Mouse (Mus musculus) myocyte (in vitro differentiated cells): Measurements from ENCODE around the gene Crybg2. TPM values are rescaled to one million over a fixed set of nuclear protein-coding genes. Genes with fewer than 3 reads are reported as not detected.

Experiments used
- H3K27me3 ChIP-seq: one replicate; pipeline ENCODE4 v1.6.1; 2011; ENCODE audit not compliant: control insufficient read depth, insufficient read depth, insufficient read length
- H3K36me3 ChIP-seq: one replicate; pipeline ENCODE4 v1.6.1; 2011; ENCODE audit not compliant: control insufficient read depth, insufficient read depth
- H3K4me2 ChIP-seq: one replicate; pipeline ENCODE4 v1.6.1; 2011; ENCODE audit warnings: low read depth, control low read depth
- H3K4me3 ChIP-seq: one replicate; pipeline ENCODE4 v1.5.1; 2011; ENCODE audit warnings: mild to moderate bottlenecking, control low read depth, moderate library complexity
- H3K79me2 ChIP-seq: one replicate; pipeline ENCODE4 v1.6.1; 2011; ENCODE audit not compliant: control insufficient read depth, insufficient read depth
- H3ac ChIP-seq: one replicate; pipeline ENCODE4 v1.6.1; 2011; ENCODE audit not compliant: control insufficient read depth, insufficient read length
- CEBPB ChIP-seq: IDR thresholded peaks from 2 replicates; pipeline ENCODE4 v1.6.1; 2011; ENCODE audit warnings: mild to moderate bottlenecking, moderate library complexity; ENCODE audit not compliant: poor library complexity, insufficient read depth, severe bottlenecking
- E2F4 ChIP-seq: IDR thresholded peaks from one replicate; pipeline ENCODE4 v1.6.1; 2011; ENCODE audit warnings: mild to moderate bottlenecking, control low read depth, moderate library complexity; ENCODE audit not compliant: insufficient read depth
- MAX ChIP-seq: IDR thresholded peaks from one replicate; pipeline ENCODE4 v1.6.1; 2011; ENCODE audit warnings: low read depth, mild to moderate bottlenecking, control low read depth
- MYOD1 ChIP-seq, 3 experiments: IDR thresholded peaks; one replicate each; pipeline ENCODE4 v1.6.1; 2011; ENCODE audit warnings: control low read depth in 2 of 3, low read depth in 2 of 3, mild to moderate bottlenecking in 2 of 3, moderate library complexity in 1 of 3; ENCODE audit not compliant: insufficient read length in 2 of 3, control insufficient read depth in 1 of 3
- MYOG ChIP-seq, 3 experiments: IDR thresholded peaks; one replicate each; pipeline ENCODE4 v1.6.1; 2011; ENCODE audit warnings: control low read depth in 2 of 3, low read depth in 2 of 3, mild to moderate bottlenecking in 2 of 3; ENCODE audit not compliant: insufficient read length in 2 of 3, control insufficient read depth in 1 of 3, insufficient read depth in 1 of 3
- POLR2A ChIP-seq: IDR thresholded peaks from one replicate; pipeline ENCODE4 v1.6.1; 2011; ENCODE audit warnings: low read depth, mild to moderate bottlenecking, control low read depth, moderate library complexity; ENCODE audit not compliant: insufficient read length
- POLR2AphosphoS2 ChIP-seq: IDR thresholded peaks from one replicate; pipeline ENCODE4 v1.6.1; 2011; ENCODE audit warnings: low read depth, control low read depth; ENCODE audit not compliant: insufficient read length
- REST ChIP-seq: IDR thresholded peaks from one replicate; pipeline ENCODE4 v1.6.1; 2011; ENCODE audit warnings: mild to moderate bottlenecking, control low read depth, moderate library complexity; ENCODE audit not compliant: insufficient read depth, insufficient read length
- SRF ChIP-seq: IDR thresholded peaks from one replicate; pipeline ENCODE4 v1.6.1; 2011; ENCODE audit warnings: low read depth; ENCODE audit not compliant: control insufficient read depth, insufficient read length
- TCF12 ChIP-seq: IDR thresholded peaks from one replicate; pipeline ENCODE4 v1.6.1; 2011; ENCODE audit warnings: mild to moderate bottlenecking, control low read depth; ENCODE audit not compliant: poor library complexity, insufficient read depth, severe bottlenecking
- TCF3 ChIP-seq: IDR thresholded peaks from one replicate; pipeline ENCODE4 v1.6.1; 2011; ENCODE audit warnings: low read depth, control low read depth; ENCODE audit not compliant: insufficient read length
- USF1 ChIP-seq: IDR thresholded peaks from one replicate; pipeline ENCODE4 v1.6.1; 2011; ENCODE audit warnings: low read depth, mild to moderate bottlenecking, control low read depth, moderate library complexity
- polyA plus RNA-seq: library from polyadenylated mRNA; unstranded; fragments of >200 nt; fragmentation: generic; extraction: Trizol; gene quantifications from one replicate; pipeline ENCODE4 v1.2.1, GENCODE M21; 2012; ENCODE audit warnings: missing spikeins

Gene Crybg2
- polyA plus RNA-seq, 1 experiment = 0.58 TPM

DNA sequence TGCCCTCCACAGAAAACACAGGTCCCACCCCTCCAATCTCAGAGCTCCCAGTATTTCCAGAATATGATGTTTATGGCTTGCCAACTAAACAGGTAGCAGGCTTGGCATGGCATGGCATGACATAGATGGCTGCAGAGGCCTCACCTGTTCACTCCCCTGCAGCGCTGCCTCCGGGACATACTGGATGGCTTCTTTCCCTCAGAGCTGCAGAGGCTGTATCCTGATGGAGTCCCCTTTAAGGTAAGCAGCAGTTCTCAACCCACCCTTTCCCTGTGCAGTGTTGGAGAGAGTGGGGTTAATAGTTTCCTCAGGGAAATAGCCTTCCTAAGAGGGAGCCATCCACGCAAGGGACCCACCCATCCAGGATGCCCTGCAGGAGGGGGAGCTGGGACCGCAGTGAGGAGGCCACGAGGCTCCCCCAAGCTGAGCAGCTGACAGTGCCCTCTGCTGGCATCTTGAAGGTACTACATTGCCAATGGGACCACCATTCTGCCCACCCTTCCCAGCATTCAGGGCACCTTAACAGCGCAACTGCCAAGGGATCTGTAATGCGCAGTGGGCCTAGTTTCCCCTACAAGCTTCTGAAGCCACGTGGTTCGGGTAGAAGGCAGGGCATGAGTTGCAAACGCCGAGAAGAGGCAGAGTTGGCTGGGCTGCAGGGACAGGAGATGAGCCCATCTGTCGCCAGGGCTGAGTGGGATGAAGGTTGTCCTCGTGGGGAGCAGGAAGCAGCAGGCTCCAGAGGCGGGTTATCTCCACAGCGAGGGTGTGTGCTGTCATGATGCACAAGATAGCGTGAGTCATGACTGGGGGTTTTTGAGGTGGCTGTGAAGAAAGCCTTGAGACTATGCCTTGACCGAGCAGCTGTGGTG is 63.3 kb downstream of the Crybg2 start:
- TF ChIP-seq USF1 = no peak
- no peak for TF ChIP-seq REST
- TF ChIP-seq SRF = no peak
- no peak for TF ChIP-seq POLR2A
- no peak for TF ChIP-seq POLR2AphosphoS2
- TF ChIP-seq MYOD1 (IDR thresholded peaks at IDR 0.05; ENCODE audit: control insufficient read depth in 1 of 3, insufficient read length in 2 of 3, low read depth in 2 of 3) = peak in 1 of 3 experiments; percentile 30
- no peak for TF ChIP-seq MAX
- TF ChIP-seq MYOG (IDR thresholded peaks at IDR 0.05; ENCODE audit: control insufficient read depth in 1 of 3, insufficient read depth in 1 of 3, insufficient read length in 2 of 3, low read depth in 2 of 3) = peak in 1 of 3 experiments; percentile 25
- TF ChIP-seq TCF3 = no peak
- Histone ChIP-seq H3ac (no peak overlapping the region), H3K79me2 (peaks cover 9% of the 10 kb centered on the region), H3K4me3 (no peak overlapping the region), H3K36me3 (no peaks in the 10 kb centered on the region), H3K27me3 (no peaks in the 10 kb centered on the region), H3K4me2 (peak overlapping the region; percentile 36)

DNA sequence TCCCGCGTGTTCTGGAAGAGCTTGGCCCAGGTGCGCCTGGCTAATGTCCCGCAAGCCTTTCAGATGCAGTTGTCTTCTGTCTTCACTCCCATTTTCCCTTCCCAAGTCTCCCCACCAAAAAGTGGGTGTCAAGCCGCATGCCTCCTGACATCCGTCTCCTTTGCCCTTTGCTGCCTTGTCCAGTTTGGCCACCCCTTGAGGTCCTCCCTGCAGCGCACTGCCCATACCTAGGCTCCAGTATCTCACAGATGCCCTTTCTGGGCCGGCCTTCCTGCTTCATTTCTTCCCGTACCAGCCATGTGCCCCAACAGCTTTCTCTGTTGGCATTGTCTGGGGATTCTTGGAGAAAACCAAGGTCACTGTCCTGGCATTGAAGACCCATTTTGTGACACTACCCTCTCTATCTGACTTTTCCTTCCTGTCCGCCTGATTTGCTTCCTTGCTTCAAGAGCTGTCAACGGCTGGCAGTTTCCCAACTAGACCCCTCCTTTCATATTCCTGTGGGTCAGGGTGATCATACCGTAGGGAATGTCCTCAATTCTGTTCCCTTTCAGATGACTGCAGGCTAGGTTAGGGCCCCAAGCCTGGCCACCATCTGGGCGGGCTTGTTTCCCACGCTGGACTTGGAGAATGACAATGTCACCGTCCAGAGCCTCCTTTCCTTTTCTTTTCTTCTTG is 64.9 kb downstream of the Crybg2 start:
- Histone ChIP-seq H3ac (no peak overlapping the region), H3K36me3 (no peaks in the 10 kb centered on the region), H3K4me3 (no peak overlapping the region), H3K27me3 (no peaks in the 10 kb centered on the region), H3K79me2 (peaks cover 9% of the 10 kb centered on the region), H3K4me2 (no peak overlapping the region)
- TF ChIP-seq POLR2AphosphoS2 = peak; percentile 16
- TF ChIP-seq REST = no peak

DNA sequence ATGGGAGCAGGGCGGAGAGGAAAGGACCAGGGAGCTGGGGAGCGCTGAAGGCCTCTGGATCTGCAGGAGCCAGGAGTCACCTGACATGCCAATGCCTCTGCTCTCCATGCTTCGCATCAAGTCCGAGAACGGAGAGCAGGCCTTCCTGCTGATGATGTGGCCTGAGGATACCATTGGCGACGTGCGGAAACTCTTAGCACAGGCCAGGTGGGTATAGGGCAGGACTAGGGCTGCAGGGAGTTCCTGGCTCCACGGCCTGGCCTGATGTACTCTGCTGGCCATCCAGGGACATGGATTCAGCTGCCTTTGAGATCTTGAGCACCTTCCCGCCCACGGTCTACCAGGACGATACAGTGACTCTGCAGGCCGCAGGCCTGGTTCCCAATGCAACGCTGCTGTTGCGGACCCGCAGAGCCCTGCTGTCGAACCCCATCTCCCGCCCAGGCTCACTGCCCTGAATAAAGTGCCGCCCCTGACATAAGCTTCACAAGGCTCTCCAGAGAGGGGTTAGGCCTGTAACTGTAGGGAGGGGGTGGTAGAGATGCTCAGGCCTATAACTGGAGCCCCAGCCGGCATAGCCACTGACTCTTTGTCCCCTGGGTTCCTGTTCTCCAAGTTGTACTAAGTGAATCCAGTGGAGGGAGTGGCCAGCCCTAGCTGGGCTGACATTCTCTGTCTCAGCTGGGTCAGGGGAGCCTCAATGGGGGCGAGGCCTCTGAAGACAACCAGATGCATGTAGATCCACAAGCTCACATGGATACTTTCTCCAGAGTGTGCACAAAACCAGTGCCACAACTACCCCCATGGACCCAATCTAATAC is 65.9 kb downstream of the Crybg2 start:
- H3K36me3 ChIP-seq = no peaks in the 10 kb centered on the region
- no peaks in the 10 kb centered on the region for H3K27me3 ChIP-seq
- H3K79me2 ChIP-seq = peaks cover 9% of the 10 kb centered on the region
- no peak overlapping the region for H3ac ChIP-seq
- no peak overlapping the region for H3K4me2 ChIP-seq
- TF ChIP-seq MYOD1 (IDR thresholded peaks at IDR 0.05; ENCODE audit: control insufficient read depth in 1 of 3, insufficient read length in 2 of 3, low read depth in 2 of 3) (no peak), POLR2AphosphoS2 (peak; percentile 16), REST (no peak)
- no peak overlapping the region for H3K4me3 ChIP-seq

DNA sequence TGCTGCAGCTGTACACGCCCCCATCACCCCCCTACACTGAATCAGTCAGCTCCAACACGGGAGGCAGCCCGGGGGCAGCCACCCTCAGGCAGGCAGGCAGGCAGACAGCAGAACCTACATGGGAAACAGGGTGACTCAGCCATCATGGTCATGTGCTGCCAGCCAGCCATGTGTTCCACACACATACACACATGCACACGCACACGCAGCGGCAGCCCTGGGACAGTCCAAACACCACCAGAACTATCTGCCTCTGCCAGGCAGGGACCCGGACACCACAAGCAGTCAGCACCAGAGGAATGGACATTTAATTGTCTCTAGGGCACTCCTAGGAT is 66.5 kb downstream of the Crybg2 start:
- peaks cover 9% of the 10 kb centered on the region for H3K79me2 ChIP-seq
- peak overlapping the region; percentile 44 for H3K4me3 ChIP-seq
- H3K36me3 ChIP-seq = no peaks in the 10 kb centered on the region
- TF ChIP-seq MYOD1 (IDR thresholded peaks at IDR 0.05; ENCODE audit: control insufficient read depth in 1 of 3, insufficient read length in 2 of 3, low read depth in 2 of 3) (no peak), MYOG (IDR thresholded peaks at IDR 0.05; ENCODE audit: control insufficient read depth in 1 of 3, insufficient read depth in 1 of 3, insufficient read length in 2 of 3, low read depth in 2 of 3) (no peak), MAX (no peak), CEBPB (no peak), SRF (no peak), POLR2A (peak; percentile 29), POLR2AphosphoS2 (peak; percentile 68), TCF3 (no peak), TCF12 (no peak), USF1 (no peak), REST (no peak), E2F4 (no peak)
- no peak overlapping the region for H3ac ChIP-seq
- no peaks in the 10 kb centered on the region for H3K27me3 ChIP-seq
- peak overlapping the region; percentile 90 for H3K4me2 ChIP-seq

DNA sequence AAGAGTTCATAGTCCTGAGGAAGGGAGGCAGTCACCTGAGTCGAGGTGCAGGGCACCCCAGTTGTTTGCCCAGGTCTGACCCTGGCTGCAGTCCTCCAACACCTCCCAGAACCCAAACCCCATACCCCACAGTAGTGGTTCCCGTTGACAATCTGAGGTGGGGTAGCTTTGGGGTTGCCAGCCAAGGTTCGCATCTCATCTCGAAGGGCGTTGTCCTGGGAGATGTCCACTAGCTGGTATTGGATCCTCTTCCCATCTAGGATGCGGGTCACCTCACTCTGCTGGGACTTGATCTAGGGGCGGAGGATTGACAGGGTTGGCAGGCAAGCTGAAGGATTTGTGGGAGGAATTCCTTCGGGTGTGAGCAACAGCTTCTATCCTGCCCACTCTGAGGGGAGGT is 67.2 kb downstream of the Crybg2 start:
- Histone ChIP-seq H3ac (peak overlapping the region; percentile 54), H3K79me2 (peaks cover 9% of the 10 kb centered on the region), H3K4me3 (peak overlapping the region; percentile 44), H3K27me3 (no peaks in the 10 kb centered on the region), H3K4me2 (peak overlapping the region; percentile 90), H3K36me3 (no peaks in the 10 kb centered on the region)
- no peak for TF ChIP-seq MAX
- no peak for TF ChIP-seq POLR2A
- TF ChIP-seq USF1 = no peak
- no peak for TF ChIP-seq E2F4
- TF ChIP-seq REST = no peak
- no peak for TF ChIP-seq POLR2AphosphoS2
- no peak for TF ChIP-seq MYOD1 (IDR thresholded peaks at IDR 0.05; ENCODE audit: control insufficient read depth in 1 of 3, insufficient read length in 2 of 3, low read depth in 2 of 3)
- TF ChIP-seq TCF12 = no peak
- no peak for TF ChIP-seq MYOG (IDR thresholded peaks at IDR 0.05; ENCODE audit: control insufficient read depth in 1 of 3, insufficient read depth in 1 of 3, insufficient read length in 2 of 3, low read depth in 2 of 3)
- TF ChIP-seq TCF3 = no peak
- no peak for TF ChIP-seq CEBPB
